Mouse (Mus musculus) gastrocnemius, postnatal 10 days (tissue): ENCODE data around the gene Kyat3. TPM values are rescaled to one million over a fixed set of nuclear protein-coding genes. Genes with fewer than 3 reads are reported as not detected.
"Not testable (repeated sequence)": the region's sequence is repeated elsewhere in the genome, so short reads cannot be mapped to it uniquely, and the experiment has no call there.

Experiments
- DNase-seq: peaks from one replicate; pipeline ENCODE4 v3.0.0; 2021; ENCODE audit warnings: mixed read lengths
- long read RNA-seq, 2 experiments: library from polyadenylated mRNA; stranded (forward); transcript quantifications; one replicate each; pipeline ENCODE4 v2.0.0; 2021
- total RNA-seq, 2 experiments: library from RNA; stranded (reverse); gene quantifications; 2 replicates each; pipeline ENCODE4 v1.2.3; 2021

Kyat3 gene
- 1 to 10 TPM; 2.6 to 4.2 TPM for total RNA-seq
- long read RNA-seq, experiment 1, partial matches to known transcripts = 0 of 4 reads
- long read RNA-seq, experiment 1, other reads (novel, unspliced or antisense) = 0 of 4 reads
- long read RNA-seq, experiment 2, transcript Kyat3-202 (14 exons, 1,888 nt) = major isoform, 6 of 8 reads
- long read RNA-seq, experiment 2, partial matches to known transcripts = 0 of 8 reads
- long read RNA-seq, experiment 2, other reads (novel, unspliced or antisense) = 2 of 8 reads

DNA sequence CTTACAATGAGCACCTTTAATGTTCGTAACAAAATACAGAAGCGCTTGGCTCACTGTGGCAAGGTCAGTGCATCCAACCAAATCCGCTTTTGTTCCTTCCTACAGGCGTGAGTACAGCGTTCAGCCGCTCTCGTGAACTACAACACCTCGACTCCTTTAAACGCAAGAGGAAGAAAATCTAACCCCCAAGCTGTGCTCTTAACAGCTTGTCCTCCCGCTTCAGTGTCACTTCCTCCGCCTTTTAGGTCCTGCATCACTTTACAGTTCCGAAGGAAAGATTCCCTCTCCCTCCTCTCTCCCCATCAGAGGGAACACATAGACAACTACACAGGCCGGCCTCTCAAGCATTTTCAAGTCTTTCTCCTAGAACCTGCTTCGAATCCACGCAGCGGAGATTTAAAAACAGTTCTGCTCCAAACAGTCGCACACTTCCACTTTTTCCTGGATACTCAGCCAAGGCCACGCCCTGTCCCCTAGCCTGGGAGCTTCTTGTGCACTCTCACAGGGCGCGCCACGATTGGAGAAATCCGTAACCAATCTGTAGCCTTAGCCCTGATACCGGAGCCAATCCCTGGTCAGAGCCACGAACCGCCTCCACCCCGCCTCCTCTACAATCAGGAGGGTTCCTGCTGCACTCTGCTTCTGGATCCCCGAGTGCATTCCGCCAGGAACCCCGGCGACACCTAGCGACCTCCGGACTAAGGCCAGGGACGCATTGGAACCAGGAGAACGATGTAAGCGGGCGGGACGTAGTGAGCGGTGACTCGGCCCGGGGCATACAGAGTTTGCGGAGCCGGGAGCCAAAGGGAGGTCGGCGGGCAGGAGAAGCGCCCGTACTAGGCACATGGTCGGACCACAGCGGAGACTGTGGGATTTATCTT lies at the start of gene Kyat3:
Gene Kyat3 (plus strand): TSS at position 610 of the 881 bp plus-strand sequence.
- DNase-seq = peak; percentile 83

DNA sequence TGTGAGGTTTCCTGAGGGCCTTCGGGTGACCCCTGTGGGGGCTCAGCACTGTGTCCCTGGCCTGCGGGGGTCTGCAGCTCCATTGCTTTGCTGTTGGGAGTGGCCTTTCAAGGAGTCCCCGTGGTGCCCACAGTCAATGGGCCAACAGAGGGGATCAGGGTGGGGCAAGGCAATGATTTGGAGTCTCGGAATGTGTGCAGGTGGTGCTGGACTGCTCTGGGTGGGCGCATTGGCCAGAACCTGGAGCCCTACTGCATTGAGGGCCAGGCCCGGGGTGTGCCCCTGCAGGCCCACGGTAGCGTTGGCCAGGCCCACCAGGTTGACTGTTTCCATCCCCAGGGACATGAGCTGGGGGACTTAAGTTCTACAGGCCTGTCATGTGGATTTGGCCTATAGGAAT lies 36.1 kb upstream of the Kyat3 start:
- no peak for DNase-seq

DNA sequence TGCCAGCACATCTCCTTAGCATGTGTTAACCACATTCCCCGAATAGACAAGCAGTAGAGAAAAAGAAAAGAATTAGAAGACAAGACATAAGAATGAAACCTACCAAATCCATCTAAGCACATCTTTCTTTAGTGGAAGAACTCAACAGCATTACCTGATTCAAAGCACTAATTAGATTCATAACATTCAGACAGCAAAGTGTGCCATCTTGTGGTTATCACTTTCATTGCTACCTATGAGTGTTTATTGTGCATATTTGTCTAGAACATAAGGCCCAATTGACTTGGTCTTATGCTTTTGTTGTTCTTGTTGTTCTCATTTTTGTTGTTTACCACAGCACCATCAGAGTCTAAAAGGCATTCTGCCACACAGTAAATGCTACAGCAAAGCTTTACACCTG lies 26.2 kb upstream of the Kyat3 start:
- DNase-seq = no peak

DNA sequence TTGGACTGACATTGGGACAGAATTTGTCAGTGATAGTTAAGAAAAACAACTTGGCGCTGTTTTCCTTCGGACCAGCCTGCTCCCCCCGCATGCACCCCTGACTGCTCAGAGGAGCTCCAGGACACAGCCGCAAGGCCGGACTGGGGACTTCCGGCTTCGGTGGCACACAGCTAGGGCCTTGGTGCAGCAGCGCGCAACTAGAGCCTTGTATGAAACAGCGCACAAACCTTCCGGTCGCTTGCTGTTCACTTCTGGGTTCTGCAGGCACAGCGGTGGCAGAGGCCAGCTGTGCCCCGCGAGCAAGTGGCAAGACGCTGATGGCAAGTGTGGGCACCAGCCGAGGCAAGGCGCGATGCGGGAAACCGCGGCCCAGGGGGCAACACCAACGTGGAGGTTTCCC lies 12.9 kb upstream of the Kyat3 start:
- no peak for DNase-seq

DNA sequence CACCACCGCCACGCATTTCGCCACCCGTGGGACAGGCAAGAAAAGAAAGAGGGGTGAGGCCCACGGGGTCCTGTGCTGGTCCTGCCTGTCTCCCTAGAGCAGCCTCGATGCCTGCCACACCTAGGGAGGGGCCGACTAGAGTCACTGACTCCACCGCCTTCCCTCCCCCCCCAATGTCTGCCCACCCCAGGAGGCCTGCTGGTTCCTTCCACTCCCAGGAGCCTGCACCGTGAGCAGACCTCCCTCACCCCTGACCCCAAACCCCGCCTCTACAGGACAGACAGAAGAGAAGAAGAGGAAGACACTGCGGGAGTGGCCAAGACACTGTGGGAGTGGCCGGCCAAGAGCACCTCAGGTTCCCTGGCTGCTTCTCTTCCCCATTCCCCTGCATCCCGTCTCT lies 12.5 kb upstream of the Kyat3 start:
- no peak for DNase-seq

DNA sequence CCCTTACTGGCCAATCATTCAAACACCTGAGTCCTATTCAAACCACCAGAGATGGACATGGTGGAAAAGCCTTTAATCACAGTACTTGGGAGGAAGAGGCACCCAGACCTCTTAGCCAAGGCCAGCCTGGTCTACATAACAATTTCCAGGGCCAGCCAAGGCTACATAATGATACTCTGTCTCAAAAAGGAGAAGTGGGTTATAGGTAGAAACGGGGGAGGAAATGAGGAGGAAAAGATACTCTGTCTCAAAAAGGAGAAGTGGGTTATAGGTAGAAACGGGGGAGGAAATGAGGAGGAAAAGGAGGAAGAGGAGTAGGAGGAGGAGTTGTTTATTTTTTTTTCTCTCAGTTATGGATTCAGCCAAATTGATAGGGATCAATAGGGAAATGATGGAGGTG lies 4.3 kb upstream of the Kyat3 start:
- no peak for DNase-seq

DNA sequence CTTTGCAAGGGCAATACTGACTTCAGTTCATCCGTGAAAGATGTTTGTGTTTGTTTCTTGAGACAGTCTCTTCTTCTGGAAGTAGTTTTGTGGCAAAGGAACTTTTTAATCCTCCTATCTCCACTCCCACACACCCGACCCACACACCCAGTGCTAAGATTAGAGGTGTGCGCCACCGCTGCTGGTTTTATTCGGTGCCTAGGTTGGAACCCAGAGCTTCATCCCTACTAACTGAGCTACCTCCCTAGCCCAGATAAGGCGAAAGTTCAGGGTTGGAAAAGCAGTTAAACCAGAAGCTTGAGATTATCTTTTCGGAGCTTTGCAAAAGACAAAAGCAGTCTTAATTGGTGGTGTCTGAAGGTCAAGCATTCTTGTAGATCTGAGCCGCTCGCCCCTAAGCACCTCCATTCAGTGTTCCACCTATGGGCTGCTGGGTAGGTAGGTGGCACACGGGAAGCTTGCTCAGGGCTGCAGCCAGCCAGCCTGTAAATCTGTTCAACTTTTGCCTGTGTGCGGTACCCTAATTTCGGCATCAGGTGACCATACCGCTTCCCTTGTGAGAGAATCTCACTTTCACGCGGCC lies 647 bp downstream of the Kyat3 start:
- no peak for DNase-seq

DNA sequence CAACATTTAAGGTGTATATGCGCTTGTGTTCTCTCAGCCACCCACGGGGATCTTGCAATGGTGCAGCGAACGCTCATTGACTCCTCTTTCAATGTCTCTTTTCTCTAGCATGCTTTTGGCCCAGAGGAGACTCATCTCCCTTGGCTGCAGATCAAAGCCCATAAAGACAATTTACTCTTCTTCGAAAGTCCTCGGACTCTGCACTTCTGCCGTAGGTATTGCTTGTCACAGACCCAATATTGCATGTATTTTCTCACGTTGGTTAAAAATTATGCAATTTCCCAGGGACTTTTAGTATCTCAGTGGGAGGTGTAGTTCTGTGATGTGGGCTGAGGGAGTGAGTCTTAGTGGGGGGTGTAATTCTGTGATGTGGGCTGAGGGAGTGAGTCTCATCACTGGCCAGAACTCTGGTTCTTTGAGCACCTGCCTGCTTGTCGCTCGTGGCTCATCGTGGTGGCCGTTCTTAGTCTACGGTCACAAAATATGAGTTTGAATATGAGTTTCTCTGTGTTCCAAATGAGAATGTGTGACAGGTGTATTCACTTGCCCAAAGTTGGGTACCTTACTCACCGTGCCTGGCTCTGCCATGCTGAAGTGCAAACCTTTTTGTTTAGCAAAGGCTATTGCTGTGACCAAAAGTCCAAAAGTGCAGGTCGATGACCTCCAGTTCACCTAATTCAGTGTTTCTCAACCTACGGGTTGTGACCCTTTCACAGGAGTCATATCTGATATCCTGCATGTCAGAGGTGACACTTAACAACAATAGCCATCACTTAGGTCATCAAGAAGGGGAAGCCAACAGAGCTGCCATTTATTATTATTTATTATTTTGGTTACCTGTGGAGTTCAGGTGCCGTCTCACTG lies 6.0 kb downstream of the Kyat3 start:
- DNase-seq = no peak

DNA sequence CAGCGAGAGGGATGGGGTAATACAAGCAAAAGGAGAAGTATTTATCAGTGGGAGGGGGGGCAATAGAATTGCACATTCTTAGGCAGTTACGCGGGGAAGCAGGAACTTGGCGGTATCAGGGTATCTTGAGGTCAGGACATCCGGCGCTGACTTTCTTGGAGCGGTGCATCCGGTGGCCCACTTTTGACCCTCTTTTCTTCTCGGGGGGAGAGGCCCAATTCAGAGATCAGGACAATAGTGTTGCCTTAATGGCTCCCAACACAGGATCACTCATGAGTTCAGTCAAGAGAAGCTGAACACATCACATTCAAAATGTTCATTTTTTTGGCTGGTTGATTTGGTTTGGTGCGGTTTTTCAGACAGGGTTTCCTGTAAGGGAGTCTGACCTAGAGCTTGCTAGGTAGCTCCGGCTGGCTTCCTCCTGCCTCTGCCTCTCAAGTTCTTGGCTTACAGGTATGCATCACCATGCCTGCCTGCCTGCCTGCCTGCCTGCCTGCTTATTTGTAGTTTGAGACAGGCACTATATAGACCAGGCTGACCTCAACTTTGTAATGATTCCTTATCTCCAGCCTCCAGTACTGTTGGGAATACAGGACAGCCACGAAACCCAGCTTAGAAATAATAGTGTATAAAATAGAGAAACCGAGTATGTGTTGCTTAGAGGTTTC lies 7.5 kb downstream of the Kyat3 start:
- not testable (repeated sequence) for DNase-seq

DNA sequence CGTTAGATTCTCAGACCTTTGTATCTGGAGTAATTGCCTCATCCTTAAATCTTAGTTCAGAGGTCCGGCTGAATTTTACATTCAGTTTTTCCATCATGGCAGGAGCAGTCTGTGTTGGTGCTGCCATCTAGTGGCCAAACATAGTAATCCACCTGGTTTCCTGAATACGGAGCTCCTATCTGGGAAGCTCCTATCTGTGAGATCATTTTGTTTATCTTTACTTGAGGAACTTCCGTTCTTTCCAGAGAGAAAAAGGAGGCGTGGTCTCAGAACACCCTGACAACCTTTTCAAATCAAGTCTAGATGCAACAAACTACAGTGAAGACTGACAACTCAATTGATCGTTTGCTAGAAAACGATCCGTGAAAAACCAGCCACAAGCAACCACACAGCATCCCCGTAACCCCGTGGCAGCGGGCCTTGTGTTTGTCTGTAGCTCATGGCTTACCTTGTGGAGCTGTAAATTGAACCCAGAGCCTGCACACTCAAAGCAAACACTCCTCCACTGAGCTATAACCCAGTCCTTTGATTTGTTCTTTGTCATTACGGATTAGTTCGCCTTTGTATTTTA lies 8.1 kb downstream of the Kyat3 start:
- DNase-seq = peak; percentile 73

DNA sequence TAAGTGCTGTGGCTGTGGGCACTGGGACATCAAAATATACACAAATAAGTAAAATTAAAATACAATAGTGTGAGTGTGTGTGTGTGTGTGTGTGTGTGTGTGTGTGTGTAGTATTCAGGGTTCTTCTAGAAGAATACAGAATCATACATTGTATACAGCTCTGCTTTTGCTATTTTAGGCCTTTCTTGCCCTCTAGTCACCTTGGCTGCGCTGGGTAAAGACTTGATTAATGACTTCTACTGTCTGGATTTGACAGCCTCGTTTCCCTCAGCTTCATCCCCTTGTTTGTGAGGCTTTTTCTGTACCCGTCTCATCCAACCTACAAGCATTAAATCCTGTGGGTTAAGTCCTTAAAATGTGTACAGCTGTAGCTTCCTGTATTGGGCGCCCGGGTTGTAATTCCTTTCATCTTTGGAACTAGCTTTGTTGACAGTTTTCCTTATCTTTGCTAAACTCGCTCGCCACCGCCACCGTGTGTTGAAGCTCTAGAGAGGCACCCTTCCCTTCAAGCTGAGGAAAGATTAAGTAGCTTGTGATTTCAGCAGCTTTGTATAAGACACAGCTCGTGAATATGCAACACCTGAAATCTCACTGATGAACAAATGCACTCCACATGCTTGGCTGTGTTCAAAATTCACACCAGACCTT lies 9.6 kb downstream of the Kyat3 start:
- peak; percentile 50 for DNase-seq

DNA sequence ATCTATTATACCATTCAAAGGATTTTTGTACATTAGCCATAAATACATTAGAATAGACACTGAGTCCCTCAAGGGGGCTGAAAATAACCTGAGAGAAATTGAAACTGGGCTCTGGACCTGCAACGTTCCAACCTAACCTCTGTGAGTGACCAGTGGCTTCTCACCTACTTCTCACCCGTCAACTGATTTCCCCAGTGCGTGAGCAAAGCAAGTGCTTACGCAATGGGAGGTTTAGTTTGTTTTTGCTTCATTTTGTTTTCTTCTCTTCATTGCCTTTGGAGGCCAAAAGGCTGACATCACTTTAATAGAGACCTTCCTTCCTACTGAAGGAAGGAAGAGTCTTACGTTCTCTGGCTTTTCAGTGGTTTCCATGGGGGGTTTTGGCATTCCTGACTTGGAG lies 10.5 kb downstream of the Kyat3 start:
- DNase-seq = no peak

DNA sequence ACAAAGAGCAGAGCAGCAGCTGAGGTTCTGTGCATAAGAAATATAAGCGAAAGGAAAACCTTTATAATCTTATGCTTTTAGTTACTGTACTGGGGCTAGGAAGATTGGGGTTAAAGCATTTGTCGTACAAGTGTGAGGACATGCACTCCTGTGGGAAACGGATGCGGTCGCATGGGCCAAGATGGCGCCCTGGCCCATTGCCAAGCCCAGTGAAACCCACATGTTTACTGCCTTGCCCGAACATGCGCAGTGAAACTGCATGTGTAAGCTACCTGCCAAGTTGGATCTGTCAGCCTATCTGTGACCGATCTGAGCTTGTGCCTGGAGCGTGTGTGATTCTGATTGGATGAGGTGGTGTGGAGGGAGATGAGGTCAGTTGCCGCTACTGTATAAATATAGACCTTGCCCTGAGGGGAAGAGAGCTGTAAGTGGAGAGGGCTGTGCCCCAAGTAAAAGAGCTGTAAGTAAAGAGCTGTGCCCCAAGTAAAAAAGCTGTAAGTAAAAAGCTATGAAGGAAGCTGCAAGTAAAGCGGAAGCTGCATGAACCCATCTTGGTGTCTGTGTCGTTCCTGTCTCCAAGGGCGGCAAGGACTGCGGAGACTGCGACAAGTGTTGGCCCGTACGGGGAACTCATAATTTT lies 11.7 kb downstream of the Kyat3 start:
- not testable (repeated sequence) for DNase-seq

DNA sequence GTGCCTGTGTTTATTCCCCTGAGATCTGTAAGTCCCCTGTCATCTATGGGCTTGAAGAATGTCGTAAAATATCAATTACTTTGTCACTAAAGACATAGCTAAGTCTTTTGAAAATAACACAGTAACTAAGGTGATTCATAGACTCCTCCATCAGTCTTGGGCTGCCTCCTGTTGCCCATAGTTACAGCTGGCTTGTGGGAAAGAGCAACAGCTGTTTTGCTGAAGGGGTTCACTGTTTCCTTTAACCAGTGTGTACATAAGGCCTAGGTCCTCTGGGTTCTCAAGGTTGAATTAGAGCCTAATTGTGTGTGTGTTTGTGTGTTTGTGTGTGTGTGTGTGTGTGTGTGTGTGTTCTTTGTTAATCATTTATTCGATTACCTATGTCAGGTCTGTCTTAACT lies 24.6 kb downstream of the Kyat3 start:
- no peak for DNase-seq

DNA sequence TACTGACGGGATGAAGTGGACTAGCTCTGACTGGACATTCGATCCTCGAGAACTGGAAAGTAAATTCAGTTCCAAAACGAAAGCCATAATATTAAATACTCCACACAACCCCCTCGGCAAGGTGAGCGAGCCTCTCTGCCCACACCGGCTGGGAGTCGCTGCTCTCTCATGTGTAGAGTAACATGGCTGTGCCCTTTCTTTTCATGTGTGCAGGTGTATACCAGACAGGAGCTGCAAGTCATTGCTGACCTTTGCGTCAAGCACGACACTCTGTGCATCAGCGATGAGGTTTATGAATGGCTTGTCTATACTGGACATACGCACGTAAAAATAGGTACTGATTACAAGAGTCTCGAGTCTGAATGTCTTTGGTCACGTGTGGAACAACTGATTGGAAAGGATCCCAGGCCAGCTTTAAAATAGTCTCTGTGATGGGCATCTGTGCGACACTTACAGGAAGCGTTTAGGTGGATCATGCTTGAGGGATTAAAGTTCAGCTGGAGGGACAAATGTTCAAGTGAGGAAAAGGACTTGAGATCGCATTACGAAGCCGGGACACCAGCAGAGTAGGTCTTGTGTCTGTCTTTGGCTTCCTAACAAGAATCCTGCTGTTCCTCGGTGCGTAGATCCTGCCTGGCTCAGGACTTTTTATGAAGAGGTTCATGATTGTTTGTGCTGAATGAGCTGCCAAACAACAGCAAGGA lies 25.3 kb downstream of the Kyat3 start:
- DNase-seq = no peak

DNA sequence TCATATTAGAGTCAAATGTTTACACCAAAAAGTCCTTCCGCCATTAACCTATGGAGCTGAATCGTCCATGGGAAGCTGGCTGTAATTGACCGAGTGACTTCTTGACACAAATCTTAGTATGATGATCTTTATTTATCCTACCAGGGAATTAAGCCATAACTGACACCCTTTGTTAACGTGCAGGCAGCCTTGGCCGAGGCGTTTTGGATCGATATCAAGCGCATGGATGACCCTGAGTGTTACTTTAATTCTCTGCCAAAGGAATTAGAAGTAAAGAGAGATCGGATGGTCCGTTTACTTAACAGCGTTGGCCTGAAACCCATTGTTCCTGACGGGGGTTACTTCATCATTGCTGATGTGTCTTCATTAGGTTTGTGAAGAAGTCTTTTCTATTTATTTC lies 33.4 kb downstream of the Kyat3 start:
- no peak for DNase-seq

DNA sequence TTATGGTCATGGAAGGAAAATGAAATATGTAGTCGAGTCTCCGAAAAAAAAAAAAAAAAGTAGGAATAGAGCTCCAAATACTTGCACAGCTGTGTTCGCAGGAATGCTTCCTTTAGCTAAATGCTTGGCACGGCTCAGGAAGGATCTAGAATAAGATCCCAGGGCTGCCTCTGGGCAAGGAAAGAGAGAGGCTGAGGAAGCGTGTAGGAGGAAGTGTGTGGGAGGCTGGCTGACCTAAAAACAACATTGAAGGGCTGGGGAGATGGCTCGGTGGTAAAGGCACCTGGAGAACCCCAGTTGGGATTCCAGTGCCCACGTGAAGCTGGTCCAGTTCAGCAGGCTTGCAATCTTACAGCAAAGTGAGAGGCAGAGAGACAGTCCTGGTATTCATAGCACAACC lies 40.0 kb downstream of the Kyat3 start:
- DNase-seq = no peak

DNA sequence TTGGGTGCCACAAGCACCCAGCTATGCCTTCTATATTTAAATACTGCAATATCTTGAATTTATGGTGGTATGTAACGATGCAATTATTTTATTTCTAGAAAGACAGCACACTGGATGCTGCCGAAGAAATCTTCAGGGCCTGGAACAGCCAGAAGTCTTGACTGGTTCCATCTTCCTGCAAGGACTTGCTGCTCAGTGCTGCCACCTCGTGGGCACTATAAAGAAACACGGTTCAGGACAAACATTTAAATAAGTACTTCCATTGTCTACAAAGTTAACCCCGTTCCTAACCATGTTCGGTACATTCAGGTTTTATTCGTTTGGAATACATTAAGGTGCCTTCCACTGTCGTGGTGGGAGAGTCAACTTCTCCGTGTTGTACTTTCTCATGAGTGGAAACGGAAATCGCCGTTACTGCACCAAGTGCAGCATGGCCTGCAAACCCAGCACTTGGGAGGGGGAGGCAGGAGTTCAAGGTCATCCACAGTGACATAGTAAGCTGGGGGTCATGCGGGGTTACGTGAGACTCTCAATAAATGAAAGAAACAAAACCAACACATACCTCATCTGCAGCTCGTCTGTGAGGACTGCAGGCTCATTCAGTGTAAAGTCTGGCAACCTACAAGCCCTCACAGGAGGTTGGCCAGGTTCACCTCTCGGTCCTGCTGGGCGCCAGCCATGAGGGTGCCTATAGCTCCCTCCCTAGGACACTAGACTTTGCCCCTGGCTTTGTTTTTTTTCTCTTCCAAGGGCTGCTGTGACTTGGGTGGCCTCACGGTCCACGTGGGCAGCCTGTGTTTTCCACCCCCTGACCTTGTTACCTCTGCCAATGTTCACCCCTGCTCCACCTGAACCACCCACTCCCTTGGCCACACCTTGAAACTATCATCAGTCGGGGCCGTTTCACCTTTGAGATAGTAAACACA lies 43.4 kb downstream of the Kyat3 start:
- DNase-seq = peak; percentile 42

DNA sequence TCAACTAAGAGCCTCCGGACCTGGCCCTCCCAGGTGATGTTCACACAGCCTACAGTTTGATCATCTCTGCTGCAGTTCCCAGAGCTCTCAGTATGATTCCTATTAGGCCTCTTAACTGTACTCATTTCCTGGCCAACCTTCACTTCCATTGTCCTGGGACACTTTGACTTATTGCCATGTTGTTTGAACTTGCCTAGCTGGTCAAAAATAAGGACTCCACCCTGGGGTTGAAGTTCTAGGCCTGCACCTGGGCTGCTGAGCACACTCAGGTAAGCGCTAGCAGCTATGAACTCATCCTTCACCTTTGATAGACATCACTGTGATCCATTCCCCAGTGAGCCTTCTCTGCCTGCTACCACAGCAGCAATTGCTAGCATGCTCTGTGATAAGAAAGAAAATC lies 44.2 kb downstream of the Kyat3 start:
- DNase-seq = no peak
